Mouse (Mus musculus) heart, adult 2 months (tissue): ENCODE measurements around the gene Rcan1.

ENCODE experiments used
- CTCF ChIP-seq: fragments of 200-600 bp; IDR thresholded peaks from 2 replicates; pipeline ENCODE4 v1.8.1; 2022; ENCODE audit warnings: antibody characterized with exemption, mild to moderate bottlenecking, moderate library complexity
- POLR2A ChIP-seq: fragments of 200-500 bp; IDR thresholded peaks from 2 replicates; pipeline ENCODE4 v1.6.1; 2011; ENCODE audit warnings: mild to moderate bottlenecking, low read depth, low read length, control low read depth; ENCODE audit not compliant: insufficient read depth

DNA sequence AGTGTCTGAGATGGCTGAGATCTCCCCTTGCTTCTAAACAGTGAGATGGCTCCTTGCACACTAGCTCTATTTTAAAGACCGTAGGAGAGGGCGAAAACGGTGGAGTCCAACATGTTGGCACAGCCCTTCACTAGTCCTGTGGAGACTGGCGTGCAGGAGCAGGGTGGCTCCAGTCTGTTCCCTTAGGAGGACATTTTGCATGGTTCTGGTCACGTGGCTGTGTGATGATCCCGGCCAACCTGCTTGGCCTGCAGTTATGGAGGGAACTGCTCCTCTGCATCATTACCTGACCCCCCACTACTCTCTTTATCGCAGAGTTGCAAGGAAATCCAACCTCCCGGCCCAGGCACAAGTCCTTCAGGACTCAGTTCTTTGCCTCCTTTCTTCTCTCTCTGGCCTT is 29.9 kb upstream of the Rcan1 start:
- TF ChIP-seq CTCF = no peak
- TF ChIP-seq POLR2A = no peak
